Mouse (Mus musculus) lung, adult 2 months (tissue): Measurements from ENCODE around the gene Mad2l1. TPM values are rescaled to one million over a fixed set of nuclear protein-coding genes. Genes with fewer than 3 reads are reported as not detected.
A peak's percentile ranks its signal among the peaks of the same experiment; 100 is the strongest.

Experiments
- DNase-seq: peaks from one replicate; pipeline ENCODE4 v3.0.0; 2022
- H3K4me1 ChIP-seq: fragments of 200-500 bp; 2 replicates; pipeline ENCODE4 v1.6.1; 2011; ENCODE audit warnings: low read length; ENCODE audit not compliant: control insufficient read depth, insufficient read depth
- H3K4me3 ChIP-seq: fragments of 200-500 bp; replicated peaks from 2 replicates; pipeline ENCODE3; 2011; ENCODE audit warnings: low read depth, mild to moderate bottlenecking, control low read depth, low read length; ENCODE audit errors: extremely low read depth
- CTCF ChIP-seq: fragments of 200-500 bp; IDR thresholded peaks from 2 replicates; pipeline ENCODE4 v1.5.1; 2011; ENCODE audit warnings: mild to moderate bottlenecking, low read length, control low read depth; ENCODE audit not compliant: insufficient read depth
- POLR2A ChIP-seq: fragments of 200-500 bp; IDR thresholded peaks from 2 replicates; pipeline ENCODE4 v1.6.1; 2011; ENCODE audit warnings: low read depth, mild to moderate bottlenecking, control low read depth, low read length, borderline replicate concordance; ENCODE audit errors: extremely low read depth
- WGBS: fragments of 180-500 bp; shearing (Covaris S2); methylation state at CpG from one replicate; pipeline ENCODE4 v1.1.7; 2018; 5-methylcytosine and 5-hydroxymethylcytosine counted together
- polyA plus RNA-seq: library from polyadenylated mRNA; depleted of rRNA; stranded (reverse); fragments of >200 nt; gene quantifications from 2 replicates; pipeline ENCODE4 v1.2.3, GENCODE M21; 2012; rRNA removed

Mad2l1 gene
- polyA plus RNA-seq: 1.1 and 2.7 TPM in 2 replicates

- TF ChIP-seq CTCF (no peak), POLR2A (peak; percentile 86; the same call in 1 of the 2 replicates)
- DNase-seq: peak; percentile 96
- Histone ChIP-seq H3K4me3 (peak within 1 kb of the TSS; percentile 70), H3K4me1 (peaks cover 4% of the 10 kb centered on the region; the same call in 1 of the 2 replicates)
- under 1% methylated on average over 57 of the region's 57 CpGs for WGBS
Measured at GRCm38 (mm10) chr6:66535028-66535862, at the start of gene Mad2l1. Gene Mad2l1, plus strand, starts transcription at chr6:66535390.

GRCm38 (mm10) chr6:66493685-66494084 is 41.5 kb upstream of the Mad2l1 start:
- TF ChIP-seq POLR2A: no peak
- no peak for TF ChIP-seq CTCF
- no peak for DNase-seq
- WGBS: 78% methylated on average over 3 of the region's 3 CpGs
- Histone ChIP-seq H3K4me3 (no peak overlapping the region), H3K4me1 (no peaks in the 10 kb centered on the region)

GRCm38 (mm10) chr6:66516368-66516767 is 18.8 kb upstream of the Mad2l1 start:
- TF ChIP-seq POLR2A (no peak), CTCF (no peak)
- Histone ChIP-seq H3K4me1 (no peaks in the 10 kb centered on the region), H3K4me3 (no peak overlapping the region)
- 93% methylated on average over 5 of the region's 5 CpGs for WGBS
- DNase-seq: no peak

- no peaks in the 10 kb centered on the region for H3K4me1 ChIP-seq
- no peak overlapping the region for H3K4me3 ChIP-seq
- no peak for DNase-seq
- WGBS: 95% methylated on average over 10 of the region's 10 CpGs
- no peak for TF ChIP-seq CTCF
- no peak for TF ChIP-seq POLR2A
Measured at GRCm38 (mm10) chr6:66528386-66528785, 6.8 kb upstream of the Mad2l1 start.

GRCm38 (mm10) chr6:66533241-66533640 is 1.9 kb upstream of the Mad2l1 start:
- no peak for DNase-seq
- H3K4me3 ChIP-seq: no peak overlapping the region
- peaks cover 4% of the 10 kb centered on the region; the same call in 1 of the 2 replicates for H3K4me1 ChIP-seq
- TF ChIP-seq POLR2A: no peak
- peak; percentile 30; the same call in 1 of the 2 replicates for TF ChIP-seq CTCF
- 29% methylated on average over 3 of the region's 3 CpGs for whole genome bisulfite sequencing

GRCm38 (mm10) chr6:66534366-66534941 is 736 bp upstream of the Mad2l1 start:
- no peak for DNase-seq
- peak overlapping the region; percentile 69 for H3K4me3 ChIP-seq
- H3K4me1 ChIP-seq: peaks cover 4% of the 10 kb centered on the region; the same call in 1 of the 2 replicates
- WGBS: 64% methylated on average over 5 of the region's 5 CpGs
- TF ChIP-seq CTCF (no peak), POLR2A (no peak)

GRCm38 (mm10) chr6:66535966-66536365 is 776 bp downstream of the Mad2l1 start:
- DNase-seq: no peak
- WGBS: 12% methylated on average over 7 of the region's 7 CpGs
- peak overlapping the region; percentile 13 for H3K4me3 ChIP-seq
- H3K4me1 ChIP-seq: peaks cover 4% of the 10 kb centered on the region; the same call in 1 of the 2 replicates
- no peak for TF ChIP-seq CTCF
- no peak for TF ChIP-seq POLR2A

GRCm38 (mm10) chr6:66559996-66560395 is 24.8 kb downstream of the Mad2l1 start, which contains the start of gene Vmn1r32:
Gene Vmn1r32, minus strand, starts transcription at chr6:66560096.
- no peak for DNase-seq
- WGBS: 88% methylated on average over 1 of the region's 1 CpGs
- no peak for TF ChIP-seq POLR2A
- TF ChIP-seq CTCF: no peak
- Histone ChIP-seq H3K4me1 (no peaks in the 10 kb centered on the region), H3K4me3 (no peak within 1 kb of the TSS)

- Histone ChIP-seq H3K4me1 (no peaks in the 10 kb centered on the region), H3K4me3 (no peak overlapping the region)
- DNase-seq: no peak
- no peak for TF ChIP-seq POLR2A
- no peak for TF ChIP-seq CTCF
Measured at GRCm38 (mm10) chr6:66595804-66596203, 60.6 kb downstream of the Mad2l1 start.

Other genes starting within 250 kb of the Mad2l1 start
- not detected in 2 replicates for gene Vmn1r32, start 24.7 kb downstream of the Mad2l1 start, polyA plus RNA-seq
- gene Vmn1r33, start 82.9 kb downstream of the Mad2l1 start, polyA plus RNA-seq: not detected in 2 replicates
- not detected in 2 replicates for gene Vmn1r34, start 108.5 kb downstream of the Mad2l1 start, polyA plus RNA-seq
- gene Vmn1r35, start 150.5 kb downstream of the Mad2l1 start, polyA plus RNA-seq: not detected in 2 replicates
- gene Vmn1r36, start 183.8 kb downstream of the Mad2l1 start, polyA plus RNA-seq: not detected in 2 replicates
- not detected in 2 replicates for gene Vmn1r37, start 194.0 kb downstream of the Mad2l1 start, polyA plus RNA-seq
- gene Vmn1r38, start 247.2 kb downstream of the Mad2l1 start, polyA plus RNA-seq: not detected in 2 replicates